Mouse (Mus musculus) brown adipose tissue, adult 24 weeks (tissue): ENCODE data around the gene Abo. TPM values are rescaled to one million over a fixed set of nuclear protein-coding genes. Genes with fewer than 3 reads are reported as not detected.
A peak's percentile ranks its signal among the peaks of the same experiment; 100 is the strongest.
"Not testable (repeated sequence)": the region's sequence is repeated elsewhere in the genome, so short reads cannot be mapped to it uniquely, and the experiment has no call there.

Source experiments
- H3K27ac ChIP-seq: fragments of 200-500 bp; replicated peaks from 2 replicates; pipeline ENCODE4 v1.5.1; 2012; ENCODE audit warnings: low read depth, mild to moderate bottlenecking, low read length
- H3K4me1 ChIP-seq: fragments of 200-500 bp; 2 replicates; pipeline ENCODE4 v1.6.1; 2012; ENCODE audit warnings: low read length, mixed read lengths; ENCODE audit not compliant: control insufficient read depth, insufficient read depth, insufficient read length
- H3K4me3 ChIP-seq: fragments of 200-500 bp; 2 replicates; pipeline ENCODE4 v1.5.1; 2012; ENCODE audit warnings: low read depth, mild to moderate bottlenecking, low read length, moderate library complexity; ENCODE audit not compliant: insufficient read depth
- polyA plus RNA-seq: library from polyadenylated mRNA; stranded (reverse); fragments of >200 nt; gene quantifications from 2 replicates; pipeline ENCODE4 v1.2.4, GENCODE M21; 2012; ENCODE audit not compliant: missing spikeins, insufficient read depth, insufficient read length

The Abo gene
- polyA plus RNA-seq, 1 experiment, result not detected

DNA sequence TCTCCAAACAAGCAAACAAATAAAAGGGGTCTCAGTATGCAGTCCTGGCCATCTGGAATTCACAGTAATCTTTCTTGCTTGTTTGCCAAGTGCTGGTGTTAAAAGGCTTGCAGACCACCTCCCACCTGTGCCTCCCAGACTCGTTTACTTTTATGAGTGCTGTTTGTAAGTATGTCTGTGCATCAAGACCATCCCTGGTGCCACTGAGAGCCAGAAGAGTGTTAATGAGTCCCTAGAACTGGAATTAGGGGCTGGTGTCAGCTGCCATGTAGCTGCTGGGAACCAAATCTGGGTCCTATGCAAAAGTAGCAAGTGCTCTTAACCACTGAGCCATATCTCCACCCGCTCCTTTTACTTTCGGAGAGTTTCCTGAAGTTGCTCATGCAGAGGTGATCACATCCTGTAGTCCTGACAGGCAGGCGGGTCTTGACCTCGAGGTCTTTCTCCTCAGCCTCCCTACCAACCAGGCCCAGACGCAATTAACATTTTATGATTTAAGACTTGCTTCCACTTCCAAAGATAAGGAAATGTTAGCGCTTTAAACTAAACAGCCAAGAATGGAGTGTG, 37.1 kb upstream of the Abo start:
- Histone ChIP-seq H3K4me3 (peak overlapping the region; percentile 94), H3K4me1 (peaks cover 8% of the 10 kb centered on the region; the same call in 1 of the 2 replicates), H3K27ac (peak overlapping the region; percentile 83)

DNA sequence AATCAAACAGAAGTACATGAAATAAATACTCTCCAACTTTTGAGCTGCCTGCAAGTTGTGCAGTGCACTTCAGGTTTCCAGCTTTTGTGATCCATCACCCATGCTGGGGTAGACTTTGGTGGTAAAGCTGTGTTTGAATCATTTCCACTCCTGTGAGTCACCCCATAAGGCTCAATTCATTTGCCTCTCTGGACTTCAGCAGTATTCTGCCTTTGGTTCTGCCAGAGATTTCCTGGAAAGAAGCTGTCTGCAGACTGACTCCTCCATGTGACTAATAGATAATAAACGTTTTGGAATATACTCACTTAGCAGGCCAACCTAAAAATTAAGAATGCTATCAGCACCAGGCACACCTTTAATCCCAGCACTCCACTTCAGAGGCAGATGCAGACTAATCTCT, 36.0 kb upstream of the Abo start:
- no peak overlapping the region for H3K4me3 ChIP-seq
- no peak overlapping the region for H3K27ac ChIP-seq
- peaks cover 8% of the 10 kb centered on the region; the same call in 1 of the 2 replicates for H3K4me1 ChIP-seq

DNA sequence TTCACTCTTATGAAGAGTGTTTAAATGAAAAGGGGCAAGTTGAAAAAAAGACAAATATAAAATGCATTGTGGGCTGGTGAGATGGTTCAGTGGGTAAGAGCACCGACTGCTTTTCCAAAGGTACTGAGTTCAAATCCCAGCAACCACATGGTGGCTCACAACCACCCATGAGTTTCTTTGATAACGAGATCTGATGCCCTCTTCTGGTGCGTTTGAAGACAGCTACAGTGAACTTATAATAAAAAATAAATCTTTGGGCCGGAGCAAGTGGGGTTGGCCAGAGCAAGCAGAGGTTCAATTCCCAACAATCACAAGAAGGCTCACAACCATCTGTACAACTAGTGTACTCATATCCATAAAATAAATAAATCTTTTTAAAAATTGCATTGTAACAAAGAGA, 31.1 kb upstream of the Abo start:
- H3K27ac ChIP-seq, result no peak overlapping the region
- no peak overlapping the region for H3K4me3 ChIP-seq
- H3K4me1 ChIP-seq, result no peaks in the 10 kb centered on the region

DNA sequence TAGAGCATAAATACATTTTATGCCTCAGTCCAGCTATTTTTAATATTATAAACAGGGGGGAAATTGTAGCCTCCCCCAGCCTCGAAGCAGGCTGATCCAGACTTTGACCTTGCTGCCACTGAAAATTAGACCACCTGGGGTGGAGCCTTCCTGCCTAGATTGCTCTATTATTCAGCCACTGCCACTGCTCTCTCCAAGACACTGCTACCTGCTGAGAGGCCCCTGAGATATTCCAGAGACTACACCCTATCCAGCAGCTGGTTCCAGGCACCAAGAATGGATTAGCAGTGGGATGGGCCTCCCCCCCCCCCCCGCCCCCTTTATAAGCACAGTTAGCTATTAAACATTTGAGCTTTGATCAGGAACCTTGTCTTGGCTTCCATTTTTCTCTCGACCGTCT, 21.4 kb upstream of the Abo start:
- not testable (repeated sequence) for H3K4me3 ChIP-seq, H3K4me1 ChIP-seq, H3K27ac ChIP-seq

DNA sequence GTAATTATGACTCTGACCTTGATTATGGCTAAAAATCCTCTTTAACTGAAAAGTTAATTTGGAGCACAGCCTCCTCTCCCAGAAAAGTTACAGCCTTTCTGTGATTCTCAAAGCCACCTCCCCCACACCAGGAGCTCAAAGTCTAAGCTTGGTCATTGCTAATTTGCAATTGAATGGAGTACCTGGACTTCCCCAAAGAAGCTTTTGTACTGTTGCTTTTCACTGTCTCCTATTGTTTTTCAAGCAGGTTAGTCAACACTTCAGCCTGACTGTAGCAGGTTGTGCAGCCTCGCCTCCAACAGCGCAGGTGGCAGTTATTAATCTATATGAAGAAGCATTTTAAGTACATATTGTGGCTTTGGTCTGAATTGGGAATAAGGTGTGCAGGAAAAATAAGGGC, 20.8 kb upstream of the Abo start:
- H3K4me3 ChIP-seq, H3K4me1 ChIP-seq, H3K27ac ChIP-seq: not testable (repeated sequence)

DNA sequence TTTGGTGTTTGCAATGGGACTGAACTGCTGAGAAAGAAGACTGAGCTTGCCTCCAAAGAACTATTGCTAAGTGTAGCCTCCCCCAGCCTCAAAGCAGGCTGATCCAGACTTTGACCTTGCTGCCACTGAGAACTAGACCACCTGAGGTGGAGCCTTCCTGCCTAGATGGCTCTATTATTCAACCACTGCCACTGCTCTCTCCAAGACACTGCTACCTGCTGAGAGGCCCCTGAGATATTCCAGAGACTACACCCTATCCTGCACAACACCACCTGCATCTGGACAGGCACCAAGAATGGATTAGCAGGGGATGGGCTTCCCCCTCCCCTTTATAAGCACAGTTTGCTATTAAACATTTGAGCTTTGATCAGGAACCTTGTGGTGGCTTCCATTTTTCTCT, 13.8 kb upstream of the Abo start:
- H3K4me3 ChIP-seq, result no peak overlapping the region
- H3K4me1 ChIP-seq, result no peaks in the 10 kb centered on the region
- no peak overlapping the region for H3K27ac ChIP-seq

DNA sequence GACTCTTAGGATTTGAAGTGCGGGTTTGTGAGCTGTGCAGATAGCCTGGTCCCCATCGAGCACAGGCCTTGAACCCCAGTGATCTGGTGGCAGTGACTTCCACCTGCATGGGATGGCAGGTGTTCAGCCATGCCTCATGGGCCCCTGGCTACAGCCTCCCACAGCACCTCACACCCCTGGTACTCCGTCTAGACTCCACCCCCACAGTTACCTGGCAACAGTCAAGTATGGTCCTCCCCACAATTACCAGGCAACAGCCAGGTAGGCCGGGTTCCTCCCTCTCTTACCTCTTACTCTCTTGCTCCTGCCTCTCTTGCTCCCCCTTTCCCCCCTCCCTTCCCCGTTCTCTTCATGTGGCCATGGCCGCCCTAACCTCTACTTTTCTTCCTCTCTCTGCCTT, 5.9 kb upstream of the Abo start:
- H3K4me1 ChIP-seq, result no peaks in the 10 kb centered on the region
- no peak overlapping the region for H3K4me3 ChIP-seq
- H3K27ac ChIP-seq, result no peak overlapping the region

DNA sequence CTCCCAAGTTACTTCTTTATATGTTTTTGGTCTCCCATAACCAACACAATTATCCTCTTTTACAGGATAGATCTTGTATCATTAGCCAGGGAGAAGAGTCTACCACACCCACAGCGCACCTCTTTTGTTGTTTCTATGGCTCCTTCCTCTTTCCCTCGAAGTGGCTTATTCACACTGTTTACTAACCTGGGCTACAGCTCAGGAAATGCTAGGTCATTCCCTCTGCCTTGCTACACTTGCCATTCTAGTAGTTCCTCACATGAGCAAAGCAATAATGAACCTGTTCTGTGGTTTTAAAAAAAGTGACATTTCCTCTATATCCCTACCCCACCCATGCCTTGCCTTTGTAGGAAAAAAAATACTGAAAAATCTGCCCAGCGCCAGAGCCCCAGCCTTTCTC, 1.9 kb downstream of the Abo start:
- Histone ChIP-seq H3K4me1 (no peaks in the 10 kb centered on the region), H3K4me3 (no peak overlapping the region), H3K27ac (no peak overlapping the region)

DNA sequence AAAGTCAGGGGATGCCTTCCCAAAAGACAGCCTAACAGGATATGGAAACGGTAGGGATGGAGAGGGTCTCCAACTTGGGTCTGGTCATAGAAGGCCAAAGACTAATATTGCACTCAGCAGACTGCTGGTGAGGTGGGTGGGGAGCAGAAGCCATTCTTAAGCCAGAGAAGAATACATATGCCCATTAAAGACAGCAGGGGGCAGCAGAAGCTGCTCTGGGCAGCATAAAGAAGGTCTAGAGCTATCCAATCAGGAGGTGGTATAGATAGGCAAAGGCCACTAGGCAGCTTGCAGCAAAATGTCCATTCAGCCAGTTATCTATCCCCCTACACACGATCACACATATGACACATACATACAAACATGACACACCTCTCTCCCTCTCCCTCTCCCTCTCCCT, 17.1 kb downstream of the Abo start:
- Histone ChIP-seq H3K4me3 (no peak overlapping the region), H3K27ac (no peak overlapping the region), H3K4me1 (no peaks in the 10 kb centered on the region)

DNA sequence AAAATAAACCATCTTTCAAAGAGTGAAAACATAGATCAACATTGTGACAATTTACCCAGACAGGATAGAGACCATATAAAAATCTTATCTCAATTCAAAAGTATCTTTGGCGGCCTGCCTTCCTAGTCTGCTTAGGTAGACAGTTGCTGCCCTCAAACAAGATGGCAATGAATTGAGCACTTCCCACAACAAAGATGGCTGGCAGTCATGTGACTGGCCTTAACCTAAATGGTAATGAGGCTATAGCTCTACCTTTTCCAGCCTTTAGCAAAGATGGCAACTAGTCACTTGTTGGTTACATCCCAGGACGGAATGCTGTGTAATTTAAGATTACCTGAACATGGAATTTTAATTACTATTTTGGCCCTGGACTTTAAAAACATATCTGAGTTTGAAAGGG, 32.3 kb downstream of the Abo start:
- Histone ChIP-seq H3K27ac (no peak overlapping the region), H3K4me3 (no peak overlapping the region), H3K4me1 (no peaks in the 10 kb centered on the region)

DNA sequence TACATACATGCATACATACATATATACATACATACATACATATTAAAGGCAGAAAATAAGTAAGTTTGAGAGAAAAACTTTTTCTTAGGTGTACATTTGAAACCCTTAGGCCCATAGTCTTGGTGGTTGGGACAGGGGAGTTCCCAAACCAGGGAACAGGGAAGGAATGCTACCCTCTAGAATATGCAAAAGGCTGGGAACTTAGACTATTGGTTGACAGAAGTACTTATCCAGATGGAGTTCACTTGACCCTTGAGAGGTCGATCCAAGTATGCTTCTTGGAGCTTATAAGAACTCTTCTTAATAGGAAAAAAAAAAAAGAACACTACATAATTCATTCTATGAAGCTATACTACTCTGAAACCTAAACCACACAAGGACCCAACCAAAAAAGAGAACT, 36.7 kb downstream of the Abo start:
- Histone ChIP-seq H3K4me1 (no peaks in the 10 kb centered on the region), H3K4me3 (no peak overlapping the region), H3K27ac (no peak overlapping the region)

DNA sequence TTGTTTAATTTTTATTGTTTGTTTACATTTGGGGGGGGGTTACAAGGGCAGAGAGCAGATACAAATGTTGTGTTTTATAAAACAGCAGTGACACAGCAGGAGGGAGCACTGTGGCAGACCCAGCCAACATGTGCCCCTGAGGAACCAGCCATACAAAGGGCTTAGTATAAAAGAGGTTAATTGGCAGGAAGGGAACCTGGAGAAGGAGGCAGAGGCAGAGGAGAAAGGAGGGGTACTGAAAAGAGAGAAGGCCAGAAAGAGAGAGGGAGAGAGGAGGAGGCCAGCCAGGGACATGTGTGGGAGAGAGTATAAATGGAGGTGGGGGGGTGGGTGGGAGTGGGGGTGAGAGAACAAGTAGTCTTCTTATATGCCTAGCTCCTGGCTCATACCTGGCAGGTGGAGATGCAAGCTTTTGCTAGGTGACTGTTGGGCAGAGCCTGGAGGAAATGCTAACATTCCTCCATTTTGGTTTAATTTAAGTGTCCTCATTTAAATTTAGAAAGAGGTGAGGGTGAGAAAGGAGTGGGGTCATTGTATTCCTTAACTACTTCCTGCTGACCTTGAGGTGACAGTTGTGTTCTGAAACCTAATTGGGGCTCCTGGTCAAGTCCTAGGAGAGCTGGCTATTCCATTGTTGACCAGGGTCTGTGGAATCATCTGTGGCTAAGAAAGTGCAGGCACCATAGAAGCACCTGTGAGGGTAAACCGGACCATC, 37.4 kb downstream of the Abo start:
- H3K4me1 ChIP-seq, result no peaks in the 10 kb centered on the region
- no peak overlapping the region for H3K4me3 ChIP-seq
- H3K27ac ChIP-seq, result no peak overlapping the region

Other genes starting within 250 kb of the Abo start
- gene Fam69b, start 236.5 kb downstream of the Abo start, polyA plus RNA-seq, result 24.4 and 49.4 TPM in 2 replicates
- gene Lcn4, start 193.7 kb downstream of the Abo start, polyA plus RNA-seq, result not detected in 2 replicates
- 7.0 and 8.8 TPM in 2 replicates for gene Surf6, start 37.9 kb upstream of the Abo start, polyA plus RNA-seq
- 9.5 and 10.0 TPM in 2 replicates for gene Med22, start 45.7 kb upstream of the Abo start, polyA plus RNA-seq
- gene Rpl7a, start 45.8 kb upstream of the Abo start, polyA plus RNA-seq, result 183 and 194 TPM in 2 replicates
- 25.6 and 26.8 TPM in 2 replicates for gene Surf2, start 51.4 kb upstream of the Abo start, polyA plus RNA-seq
- 90.6 and 112 TPM in 2 replicates for gene Surf1, start 51.6 kb upstream of the Abo start, polyA plus RNA-seq
- gene Surf4, start 68.9 kb upstream of the Abo start, polyA plus RNA-seq, result 50.3 and 61.2 TPM in 2 replicates
- not detected in 2 replicates for gene Stkld1, start 69.1 kb upstream of the Abo start, polyA plus RNA-seq
- 10.4 and 13.9 TPM in 2 replicates for gene Rexo4, start 99.4 kb upstream of the Abo start, polyA plus RNA-seq
- not detected in 2 replicates for gene Adamts13, start 108.4 kb upstream of the Abo start, polyA plus RNA-seq
- 16.9 and 21.4 TPM in 2 replicates for gene Cacfd1, start 144.9 kb upstream of the Abo start, polyA plus RNA-seq
- not detected in 2 replicates for gene Slc2a6, start 163.0 kb upstream of the Abo start, polyA plus RNA-seq
- not detected in 2 replicates for gene Mymk, start 207.2 kb upstream of the Abo start, polyA plus RNA-seq
- gene Adamtsl2, start 214.4 kb upstream of the Abo start, polyA plus RNA-seq, result not detected in 2 replicates